Mouse (Mus musculus) kidney, postnatal 4 days (tissue): ENCODE measurements around the gene Olfr1298.

Source experiments
- DNase-seq, 2 experiments: peaks; one replicate each; pipeline ENCODE4 v3.0.0; 2021; ENCODE audit warnings: mixed read lengths in 2 of 2

Olfr1298 gene

GRCm38 (mm10) chr2:111649101-111649500 lies at the start of gene Olfr1298:
Gene Olfr1298 (minus strand): TSS chr2:111649201.
- DNase-seq: no peak

- no peak for DNase-seq
Measured at GRCm38 (mm10) chr2:111661119-111661518, 12.1 kb upstream of the Olfr1298 start, which contains the start of gene Olfr1299. Gene Olfr1299 (plus strand): TSS chr2:111661419.

GRCm38 (mm10) chr2:111626397-111626796 lies 22.6 kb downstream of the Olfr1298 start, which contains the start of gene Olfr1297:
Gene Olfr1297 (minus strand): TSS chr2:111626497.
- no peak for DNase-seq
